Mouse (Mus musculus): ENCODE measurements around the gene Tgfbr3.

The Tgfbr3 gene

GRCm38 (mm10) chr5:107167373-107167772 is 122.1 kb downstream of the Tgfbr3 start:
- no peak for DNase-seq

- DNase-seq: no peak
Measured at GRCm38 (mm10) chr5:107166659-107167370, 122.6 kb downstream of the Tgfbr3 start.

- no peak for DNase-seq
Measured at GRCm38 (mm10) chr5:107165734-107166133, 123.7 kb downstream of the Tgfbr3 start.

- no peak for DNase-seq
Measured at GRCm38 (mm10) chr5:107165271-107165670, 124.2 kb downstream of the Tgfbr3 start.

- DNase-seq: no peak
Measured at GRCm38 (mm10) chr5:107164856-107165255, 124.6 kb downstream of the Tgfbr3 start.

GRCm38 (mm10) chr5:107164146-107164545 is 125.3 kb downstream of the Tgfbr3 start:
- DNase-seq: no peak

- no peak for DNase-seq
Measured at GRCm38 (mm10) chr5:107163336-107163735, 126.1 kb downstream of the Tgfbr3 start.

- no peak for DNase-seq
Measured at GRCm38 (mm10) chr5:107162812-107163211, 126.6 kb downstream of the Tgfbr3 start.

GRCm38 (mm10) chr5:107162319-107162718 is 127.1 kb downstream of the Tgfbr3 start:
- no peak for DNase-seq

- no peak for DNase-seq
Measured at GRCm38 (mm10) chr5:107159914-107160890, 129.2 kb downstream of the Tgfbr3 start.

GRCm38 (mm10) chr5:107158531-107159178 is 130.8 kb downstream of the Tgfbr3 start:
- DNase-seq: no peak

- no peak for DNase-seq
Measured at GRCm38 (mm10) chr5:107157384-107157783, 132.0 kb downstream of the Tgfbr3 start.

- DNase-seq: no peak
Measured at GRCm38 (mm10) chr5:107156096-107156495, 133.3 kb downstream of the Tgfbr3 start.

- DNase-seq: no peak
Measured at GRCm38 (mm10) chr5:107152989-107153388, 136.4 kb downstream of the Tgfbr3 start.

- no peak for DNase-seq
Measured at GRCm38 (mm10) chr5:107151320-107151719, 138.1 kb downstream of the Tgfbr3 start.

- no peak for DNase-seq
Measured at GRCm38 (mm10) chr5:107150555-107151312, 138.7 kb downstream of the Tgfbr3 start.

GRCm38 (mm10) chr5:107147951-107148766 is 141.3 kb downstream of the Tgfbr3 start:
- DNase-seq: peak; percentile 29

GRCm38 (mm10) chr5:107147413-107147812 is 142.0 kb downstream of the Tgfbr3 start:
- no peak for DNase-seq

- no peak for DNase-seq
Measured at GRCm38 (mm10) chr5:107146111-107146616, 143.3 kb downstream of the Tgfbr3 start.

GRCm38 (mm10) chr5:107145125-107145524 is 144.3 kb downstream of the Tgfbr3 start:
- DNase-seq: no peak

GRCm38 (mm10) chr5:107144263-107144843 is 145.1 kb downstream of the Tgfbr3 start:
- DNase-seq: no peak

All from right cerebral cortex, postnatal 4 days (tissue).